Mouse (Mus musculus): ENCODE measurements around the gene Itpripl2.

- no peak for TF ChIP-seq CTCF (IDR thresholded peaks at IDR 0.05; ENCODE audit: insufficient read depth, low read depth, low read length)
- no peak for TF ChIP-seq POLR2A (IDR thresholded peaks at IDR 0.05; ENCODE audit: insufficient read depth, low read depth, low read length)
These were observed 18.9 kb downstream of the Itpripl2 start for GRCm38 (mm10) chr7:118472886-118473285.
